Mouse (Mus musculus) liver, adult 2 months (tissue): ENCODE results near the gene Fas. TPM values are rescaled to one million over a fixed set of nuclear protein-coding genes. Genes with fewer than 3 reads are reported as not detected.

Experiments
- DNase-seq: peaks from one replicate; pipeline ENCODE4 v3.0.0-alpha.2; 2011; ENCODE audit warnings: low read depth, low spot score; ENCODE audit errors: extremely low read depth
- H3K27ac ChIP-seq: fragments of 200-500 bp; replicated peaks from 2 replicates; pipeline ENCODE4 v1.5.1; 2012; ENCODE audit warnings: low read depth, mild to moderate bottlenecking, control low read depth, inconsistent platforms, low read length; ENCODE audit not compliant: insufficient read depth
- H3K27me3 ChIP-seq: fragments of 200-500 bp; 2 replicates; pipeline ENCODE4 v1.6.1; 2012; ENCODE audit warnings: mild to moderate bottlenecking, moderate library complexity, low read length, inconsistent platforms; ENCODE audit not compliant: control insufficient read depth, insufficient read depth
- H3K36me3 ChIP-seq: fragments of 200-500 bp; 2 replicates; pipeline ENCODE4 v1.6.1; 2012; ENCODE audit warnings: low read length, inconsistent platforms; ENCODE audit not compliant: control insufficient read depth, insufficient read depth
- H3K4me1 ChIP-seq: fragments of 200-500 bp; 2 replicates; pipeline ENCODE4 v1.6.1; 2011; ENCODE audit warnings: low read length; ENCODE audit not compliant: control insufficient read depth, insufficient read depth
- H3K4me3 ChIP-seq: fragments of 200-500 bp; 2 replicates; pipeline ENCODE4 v1.5.1; 2011; ENCODE audit warnings: low read depth, mild to moderate bottlenecking, control low read depth, low read length, moderate library complexity; ENCODE audit not compliant: insufficient read depth
- H3K79me2 ChIP-seq: fragments of 200-500 bp; 2 replicates; pipeline ENCODE4 v1.6.1; 2012; ENCODE audit warnings: inconsistent platforms, mild to moderate bottlenecking, low read length, moderate library complexity; ENCODE audit not compliant: control insufficient read depth, insufficient read depth
- H3K9ac ChIP-seq: fragments of 200-500 bp; 2 replicates; pipeline ENCODE4 v1.6.1; 2012; ENCODE audit warnings: low read depth, mild to moderate bottlenecking, control low read depth, inconsistent platforms, low read length
- CTCF ChIP-seq: fragments of 200-500 bp; IDR thresholded peaks from 2 replicates; pipeline ENCODE4 v1.5.1; 2011; ENCODE audit warnings: low read depth, low read length, control low read depth
- POLR2A ChIP-seq: fragments of 200-500 bp; IDR thresholded peaks from 2 replicates; pipeline ENCODE4 v1.6.1; 2011; ENCODE audit warnings: low read length, control low read depth; ENCODE audit not compliant: insufficient read depth; ENCODE audit errors: extremely low read depth
- WGBS: fragments of 180-500 bp; shearing (Covaris S2); methylation state at CpG from one replicate; pipeline ENCODE4 v1.1.7; 2018; 5-methylcytosine and 5-hydroxymethylcytosine counted together
- polyA plus RNA-seq: library from polyadenylated mRNA; depleted of rRNA; stranded (reverse); fragments of >200 nt; gene quantifications from 2 replicates; pipeline ENCODE4 v1.2.3, GENCODE M21; 2012
- total RNA-seq: library from RNA; depleted of rRNA; stranded (reverse); fragments of >200 nt; gene quantifications from 2 replicates; pipeline ENCODE4 v1.2.3, GENCODE M21; 2014

Gene Fas
- total and polyA plus RNA-seq, 2 experiments, result 3.4 to 25.5 TPM

DNA sequence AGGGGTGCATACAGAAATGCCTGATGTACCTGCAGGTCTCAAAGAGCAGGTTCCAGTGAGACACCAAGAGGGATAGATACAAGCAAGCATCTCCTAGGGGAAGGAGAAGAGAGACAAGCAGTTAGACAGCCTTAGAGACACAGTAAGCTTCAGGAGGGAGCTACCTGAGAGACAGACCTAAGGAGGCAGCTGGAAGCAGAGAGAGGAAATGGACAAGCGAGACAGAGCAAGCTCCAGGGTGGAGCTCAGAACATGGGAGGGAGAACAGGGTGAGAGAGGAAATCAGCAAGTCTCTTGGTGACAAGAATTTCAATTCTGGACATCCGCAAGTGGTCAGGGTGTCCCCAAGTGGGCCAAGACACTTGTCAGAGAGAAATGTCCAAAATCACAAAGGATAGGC is 2.2 kb downstream of the Fas start:
- peak overlapping the region; percentile 34 for H3K27ac ChIP-seq
- TF ChIP-seq POLR2A, result no peak
- TF ChIP-seq CTCF, result no peak
- H3K79me2 ChIP-seq, result peaks cover 13% of the 10 kb centered on the region
- H3K4me3 ChIP-seq, result no peak overlapping the region
- H3K4me1 ChIP-seq, result peaks cover 18% of the 10 kb centered on the region
- H3K9ac ChIP-seq, result 0 out of 2 replicates have a peak overlapping the region, but pooled peaks have one; percentile 30
- WGBS, result 66% methylated on average over 2 of the region's 2 CpGs
- H3K27me3 ChIP-seq, result no peaks in the 10 kb centered on the region
- no peak for DNase-seq
- H3K36me3 ChIP-seq, result no peaks in the 10 kb centered on the region; the same call in 1 of the 2 replicates

DNA sequence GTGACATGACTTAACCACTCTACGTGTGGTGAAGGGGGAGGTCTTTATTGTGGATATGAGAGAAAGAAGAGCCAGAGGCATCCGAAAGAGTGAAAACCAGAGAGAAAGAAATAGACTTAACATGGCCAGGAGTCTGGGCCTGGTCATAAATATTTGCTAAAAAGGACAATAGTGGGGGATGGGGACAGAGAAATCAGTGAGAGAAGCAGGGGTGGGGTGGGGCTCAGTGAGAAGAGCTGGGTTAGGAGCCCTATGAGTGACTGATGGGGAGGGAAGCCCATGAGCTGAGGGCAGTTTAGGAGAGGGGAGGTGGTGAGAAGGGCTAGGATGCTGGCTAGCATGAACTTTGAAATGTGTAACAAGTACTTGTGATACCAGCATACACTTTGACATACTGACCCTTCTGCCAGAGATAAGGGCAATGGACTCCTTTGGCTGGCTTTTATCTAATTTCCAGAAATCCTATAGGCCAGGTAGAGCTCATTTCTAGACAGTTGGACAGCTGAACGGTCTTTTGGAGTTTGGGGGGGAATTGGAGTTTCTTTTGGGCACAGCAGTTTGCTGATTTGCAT is 3.0 kb downstream of the Fas start:
- peaks cover 13% of the 10 kb centered on the region for H3K79me2 ChIP-seq
- peaks cover 4% of the 10 kb centered on the region; the same call in 1 of the 2 replicates for H3K36me3 ChIP-seq
- WGBS, result 47% methylated on average over 3 of the region's 3 CpGs
- H3K9ac ChIP-seq, result no peak overlapping the region
- TF ChIP-seq CTCF (no peak), POLR2A (no peak)
- H3K27me3 ChIP-seq, result no peaks in the 10 kb centered on the region
- no peak overlapping the region for H3K4me3 ChIP-seq
- peaks cover 18% of the 10 kb centered on the region for H3K4me1 ChIP-seq
- peak; percentile 83 for DNase-seq
- no peak overlapping the region for H3K27ac ChIP-seq

DNA sequence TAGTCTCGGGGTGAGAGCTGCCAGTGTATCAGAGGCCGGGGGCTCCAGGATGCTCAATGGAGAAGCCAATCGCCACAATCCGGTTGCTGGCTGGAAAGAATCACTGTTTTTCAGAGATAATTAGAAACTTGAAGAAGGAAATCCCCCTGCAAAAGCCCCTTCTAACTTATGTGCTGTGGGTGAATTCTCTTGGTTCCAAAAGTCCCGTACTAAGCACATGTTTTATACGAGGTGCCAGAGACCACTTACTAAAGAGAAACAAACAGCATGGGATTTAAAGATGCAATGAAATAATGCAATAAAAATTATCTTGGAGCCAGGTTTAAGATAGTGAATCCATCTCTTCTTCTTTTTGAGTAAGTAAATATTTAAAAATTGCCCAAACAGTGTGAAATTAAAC is 5.0 kb downstream of the Fas start:
- Histone ChIP-seq H3K4me3 (no peak overlapping the region), H3K79me2 (peaks cover 19% of the 10 kb centered on the region), H3K4me1 (peaks cover 16% of the 10 kb centered on the region), H3K27me3 (no peaks in the 10 kb centered on the region), H3K36me3 (peaks cover 9% of the 10 kb centered on the region; the same call in 1 of the 2 replicates), H3K9ac (no peak overlapping the region), H3K27ac (no peak overlapping the region)
- TF ChIP-seq CTCF (no peak), POLR2A (no peak)
- WGBS, result 74% methylated on average over 6 of the region's 6 CpGs
- no peak for DNase-seq

DNA sequence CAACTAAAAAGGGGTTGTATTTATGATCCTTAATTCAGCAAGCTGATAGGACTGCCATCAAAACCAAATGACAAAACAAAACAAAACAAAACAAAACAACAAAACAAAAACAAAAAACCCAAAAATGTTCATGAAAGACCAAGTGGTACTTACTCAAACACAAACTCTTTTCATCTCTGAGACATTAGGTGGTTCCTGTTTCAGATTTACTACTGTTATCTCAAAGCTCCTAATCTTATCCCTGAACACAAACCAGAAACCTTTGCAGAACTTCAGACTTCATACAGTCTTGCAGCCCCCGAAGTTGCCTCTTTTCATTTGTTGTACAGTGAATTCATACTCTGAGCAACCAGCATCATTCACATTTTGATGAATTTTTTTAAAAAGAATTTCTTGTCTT is 8.1 kb downstream of the Fas start:
- Histone ChIP-seq H3K9ac (no peak overlapping the region), H3K27me3 (no peaks in the 10 kb centered on the region), H3K79me2 (peaks cover 13% of the 10 kb centered on the region), H3K4me3 (no peak overlapping the region), H3K4me1 (peaks cover 5% of the 10 kb centered on the region; the same call in 1 of the 2 replicates), H3K36me3 (peaks cover 9% of the 10 kb centered on the region; the same call in 1 of the 2 replicates), H3K27ac (no peak overlapping the region)
- DNase-seq, result no peak
- WGBS, result 68% methylated on average over 1 of the region's 1 CpGs
- TF ChIP-seq POLR2A, result no peak
- no peak for TF ChIP-seq CTCF

- no peak for DNase-seq
- Histone ChIP-seq H3K9ac (no peak overlapping the region), H3K27me3 (no peaks in the 10 kb centered on the region), H3K4me3 (no peak overlapping the region), H3K36me3 (peaks cover 9% of the 10 kb centered on the region; the same call in 1 of the 2 replicates), H3K27ac (no peak overlapping the region), H3K4me1 (0 out of 2 replicates have a peak, but pooled peaks cover 3% of the 10 kb centered on the region), H3K79me2 (peaks cover 13% of the 10 kb centered on the region)
- TF ChIP-seq CTCF (no peak), POLR2A (no peak)
- 81% methylated on average over 4 of the region's 4 CpGs for WGBS
These were observed 8.8 kb downstream of the Fas start for GRCm38 (mm10) chr19:34299229-34299628.

- TF ChIP-seq POLR2A (no peak), CTCF (no peak)
- H3K36me3 ChIP-seq, result peaks cover 9% of the 10 kb centered on the region; the same call in 1 of the 2 replicates
- H3K4me1 ChIP-seq, result no peaks in the 10 kb centered on the region
- peaks cover 9% of the 10 kb centered on the region; the same call in 1 of the 2 replicates for H3K79me2 ChIP-seq
- H3K27ac ChIP-seq, result no peak overlapping the region
- DNase-seq, result no peak
- H3K9ac ChIP-seq, result no peak overlapping the region
- no peak overlapping the region for H3K4me3 ChIP-seq
- 80% methylated on average over 2 of the region's 2 CpGs for WGBS
- no peaks in the 10 kb centered on the region for H3K27me3 ChIP-seq
These were observed 10.0 kb downstream of the Fas start for GRCm38 (mm10) chr19:34300430-34300829.
